Comparison of ENCODE assay signal across 27 mouse cellular contexts in the genomic region with DNA sequence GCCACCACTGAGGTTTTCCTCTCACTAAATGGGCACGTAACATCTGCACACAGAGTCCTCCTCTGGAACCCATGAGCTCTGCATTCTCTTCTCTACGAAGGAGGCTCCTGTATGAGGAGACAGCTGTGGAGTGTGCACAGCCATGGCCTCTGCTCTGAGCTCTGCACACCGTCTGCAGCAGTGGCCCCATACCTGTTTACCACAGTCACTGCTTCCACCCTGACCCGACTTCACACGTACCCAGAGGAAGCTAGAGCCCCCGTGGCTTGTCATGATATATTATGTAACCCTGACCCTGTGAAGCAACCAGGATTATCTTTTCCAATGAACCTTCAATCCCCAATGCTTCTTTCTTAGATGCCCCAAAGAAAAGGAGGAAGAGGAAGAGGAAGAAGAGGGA.
"Had no signal": no experiment of that assay in that cellular context is flagged by ENCODE, and none has a peak within 500 bp of the region (broad histone marks: within the 10 kb centered on the region; RNA-seq: fewer than 3 reads in every experiment).

No protein-coding gene starts in this region.

- H3K9me3 ChIP-seq: heart, embryonic 10.5 days; heart, embryonic 13.5 days; hindbrain, embryonic 12.5 days; intestine, embryonic 15.5 days; limb, embryonic 10.5 days; limb, embryonic 12.5 days; liver, embryonic 13.5 days; liver, embryonic 15.5 days had no signal

- DNase-seq: gastrocnemius, adult 2 months; gastrocnemius, postnatal 10 days; gastrocnemius, postnatal 25 days; heart, adult 18-20 months; heart, postnatal 10 days; heart, postnatal 36 days; kidney, adult 18-20 months; kidney, adult 8-10 months; kidney, postnatal 10 days; kidney, postnatal 25 days; kidney, postnatal 4 days; liver; liver, embryonic 13.5 days had no signal

- ATAC-seq: hindbrain, embryonic 16.5 days; inflammation-experienced regulatory T-cells, adult 6 months; intestine, embryonic 15.5 days; intestine, postnatal 0 days had no signal

- H3K9ac ChIP-seq: heart, embryonic 13.5 days; hindbrain, embryonic 12.5 days; hindbrain, embryonic 14.5 days; intestine, embryonic 15.5 days; limb, embryonic 12.5 days; liver, embryonic 13.5 days; liver, embryonic 15.5 days had no signal

- H3K4me2 ChIP-seq: heart, embryonic 13.5 days; hindbrain, embryonic 12.5 days; hindbrain, embryonic 14.5 days; intestine, embryonic 15.5 days; limb, embryonic 12.5 days; liver, embryonic 11.5 days; liver, embryonic 13.5 days; liver, embryonic 15.5 days had no signal

- H3K27me3 ChIP-seq: heart, embryonic 13.5 days; hindbrain, embryonic 12.5 days; intestine, embryonic 15.5 days; limb, embryonic 12.5 days; liver, embryonic 13.5 days; liver, embryonic 15.5 days had no signal

- H3K4me1 ChIP-seq: heart, embryonic 10.5 days; heart, embryonic 13.5 days; hindbrain, embryonic 12.5 days; intestine, embryonic 15.5 days; limb, embryonic 10.5 days; limb, embryonic 12.5 days; liver, embryonic 13.5 days; liver, embryonic 15.5 days had no signal

- H3K27ac ChIP-seq: gastrocnemius, adult 2 months; heart, embryonic 10.5 days; heart, embryonic 13.5 days; hindbrain, embryonic 12.5 days; hindbrain, embryonic 14.5 days; intestine, embryonic 15.5 days; layer of hippocampus, adult 2 months; left cerebral cortex, adult 2 months; limb, embryonic 10.5 days; limb, embryonic 12.5 days; liver, embryonic 13.5 days; liver, embryonic 15.5 days had no signal

- H3K4me3 ChIP-seq: gastrocnemius, adult 2 months; heart, embryonic 10.5 days; heart, embryonic 13.5 days; hindbrain, embryonic 12.5 days; intestine, embryonic 15.5 days; layer of hippocampus, adult 2 months; left cerebral cortex, adult 2 months; limb, embryonic 10.5 days; limb, embryonic 12.5 days; liver, embryonic 13.5 days; liver, embryonic 15.5 days had no signal
